Mouse (Mus musculus) brain, embryonic 14.5 days (tissue): Measurements from ENCODE around the gene Speg. TPM values are rescaled to one million over a fixed set of nuclear protein-coding genes. Genes with fewer than 3 reads are reported as not detected.

Source experiments
- DNase-seq: peaks from one replicate; pipeline ENCODE4 v3.0.0-alpha.2; 2011; ENCODE audit warnings: low read depth
- CTCF ChIP-seq: fragments of 200-500 bp; IDR thresholded peaks from 2 replicates; pipeline ENCODE4 v1.5.1; 2012; ENCODE audit warnings: inconsistent platforms, mild to moderate bottlenecking, moderate library complexity, borderline replicate concordance; ENCODE audit not compliant: insufficient read depth, insufficient read length; ENCODE audit errors: extremely low read depth
- POLR2A ChIP-seq: fragments of 200-500 bp; IDR thresholded peaks from 2 replicates; pipeline ENCODE4 v1.6.1; 2012; ENCODE audit warnings: mild to moderate bottlenecking, inconsistent platforms, borderline replicate concordance; ENCODE audit not compliant: poor library complexity, insufficient read depth, insufficient read length, severe bottlenecking; ENCODE audit errors: extremely low read depth
- polyA plus RNA-seq: library from polyadenylated mRNA; depleted of rRNA; stranded (reverse); fragments of >200 nt; gene quantifications from 2 replicates; pipeline ENCODE4 v1.2.3, GENCODE M21; 2012

Speg gene
- polyA plus RNA-seq, 1 experiment: 56.1 TPM

GRCm38 (mm10) chr1:75384470-75385141 lies 9.5 kb downstream of the Speg start:
- TF ChIP-seq CTCF (no peak), POLR2A (no peak)
- DNase-seq: no peak

- TF ChIP-seq POLR2A (no peak), CTCF (no peak)
- DNase-seq: peak; percentile 35
Measured at GRCm38 (mm10) chr1:75385142-75385730, 10.1 kb downstream of the Speg start.

GRCm38 (mm10) chr1:75386149-75386548 lies 11.1 kb downstream of the Speg start:
- DNase-seq: peak; percentile 65
- TF ChIP-seq POLR2A (no peak), CTCF (no peak)

GRCm38 (mm10) chr1:75387469-75387928 lies 12.4 kb downstream of the Speg start:
- no peak for DNase-seq

GRCm38 (mm10) chr1:75387929-75388897 lies 13.1 kb downstream of the Speg start:
- peak; percentile 31 for DNase-seq
- no peak for TF ChIP-seq CTCF
- no peak for TF ChIP-seq POLR2A

More at GRCm38 (mm10) chr1:75387469-75387928, 12.4 kb downstream of the Speg start:
- TF ChIP-seq CTCF: no peak
- TF ChIP-seq POLR2A: no peak

GRCm38 (mm10) chr1:75388898-75389515 lies 13.9 kb downstream of the Speg start:
- TF ChIP-seq POLR2A (no peak), CTCF (no peak)
- no peak for DNase-seq

GRCm38 (mm10) chr1:75393139-75393538 lies 18.0 kb downstream of the Speg start:
- TF ChIP-seq CTCF: no peak
- no peak for TF ChIP-seq POLR2A
- peak; percentile 78 for DNase-seq

- no peak for DNase-seq
- TF ChIP-seq CTCF: no peak
- no peak for TF ChIP-seq POLR2A
Measured at GRCm38 (mm10) chr1:75393846-75394245, 18.7 kb downstream of the Speg start.

- peak; percentile 84 for DNase-seq
- TF ChIP-seq CTCF: peak; percentile 73
- no peak for TF ChIP-seq POLR2A
Measured at GRCm38 (mm10) chr1:75398761-75399402, 23.8 kb downstream of the Speg start.

- no peak for TF ChIP-seq POLR2A
- no peak for TF ChIP-seq CTCF
- DNase-seq: peak; percentile 81
Measured at GRCm38 (mm10) chr1:75399755-75400492, 24.8 kb downstream of the Speg start.
